Mouse (Mus musculus) small intestine, adult 2 months (tissue): ENCODE results near the gene Thoc5.

Source experiments
- CTCF ChIP-seq: fragments of 200-500 bp; IDR thresholded peaks from 2 replicates; pipeline ENCODE4 v1.5.1; 2012; ENCODE audit warnings: low read depth, mild to moderate bottlenecking, control low read depth, inconsistent platforms, low read length, moderate library complexity, mixed read lengths; ENCODE audit not compliant: insufficient replicate concordance, insufficient read length; ENCODE audit errors: extremely low read depth
- POLR2A ChIP-seq: fragments of 200-500 bp; IDR thresholded peaks from 2 replicates; pipeline ENCODE4 v1.6.1; 2012; ENCODE audit warnings: low read depth, mild to moderate bottlenecking, control low read depth, inconsistent platforms, low read length, moderate library complexity

DNA sequence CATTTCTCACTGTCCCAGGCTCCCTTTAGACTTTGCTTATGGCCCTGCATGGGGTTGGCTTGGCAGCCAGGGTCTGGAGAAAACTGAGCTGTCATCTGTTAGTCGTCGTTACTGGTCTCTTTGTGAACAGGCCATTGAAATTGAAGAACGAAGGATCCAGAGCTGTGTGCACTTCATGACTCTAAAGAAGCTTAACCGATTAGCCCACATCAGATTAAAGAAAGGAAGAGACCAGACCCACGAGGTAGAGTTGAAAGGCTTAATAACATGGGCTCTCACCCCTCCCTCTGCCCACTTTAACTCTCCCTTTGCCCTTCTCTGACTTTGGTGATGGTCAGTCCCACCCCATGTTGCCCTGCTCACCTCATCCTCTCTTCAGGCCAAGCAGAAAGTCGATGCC, 6.8 kb downstream of the Thoc5 start:
- TF ChIP-seq CTCF (no peak), POLR2A (no peak)
